Mouse (Mus musculus) CH12.LX (cell line): ENCODE measurements around the gene Hp.

ENCODE experiments used
- CHD1 ChIP-seq: IDR thresholded peaks from 2 replicates; pipeline ENCODE4 v1.6.1; 2012; ENCODE audit warnings: low read depth, low read length, improper control_type of control experiment, inconsistent platforms
- CHD2 ChIP-seq: IDR thresholded peaks from 2 replicates; pipeline ENCODE4 v1.6.1; 2011; ENCODE audit warnings: low read length, improper control_type of control experiment
- CTCF ChIP-seq, 2 experiments: IDR thresholded peaks in 1 of 2; conservative IDR thresholded peaks in 1 of 2; 2 replicates each; pipeline ENCODE4 v1.5.1; 2011 to 2012; ENCODE audit warnings: low read depth in 2 of 2, low read length in 2 of 2, improper control_type of control experiment in 1 of 2, inconsistent platforms in 1 of 2, mild to moderate bottlenecking in 1 of 2, moderate library complexity in 1 of 2
- E2F4 ChIP-seq: IDR thresholded peaks from 2 replicates; pipeline ENCODE4 v1.6.1; 2011; ENCODE audit warnings: low read depth, low read length, improper control_type of control experiment; ENCODE audit not compliant: insufficient replicate concordance
- ELF1 ChIP-seq: IDR thresholded peaks from 2 replicates; pipeline ENCODE4 v1.6.1; 2014; ENCODE audit warnings: low read depth, mild to moderate bottlenecking, inconsistent platforms, low read length, improper control_type of control experiment
- EP300 ChIP-seq: IDR thresholded peaks from 2 replicates; pipeline ENCODE4 v1.6.1; 2011; ENCODE audit warnings: low read length, improper control_type of control experiment
- MAFK ChIP-seq: IDR thresholded peaks from 2 replicates; pipeline ENCODE4 v1.6.1; 2011; ENCODE audit warnings: low read length, improper control_type of control experiment; ENCODE audit not compliant: insufficient replicate concordance
- NRF1 ChIP-seq: IDR thresholded peaks from 2 replicates; pipeline ENCODE4 v1.6.1; 2014; ENCODE audit warnings: low read depth, mild to moderate bottlenecking, inconsistent platforms, low read length, improper control_type of control experiment, moderate library complexity
- PAX5 ChIP-seq: IDR thresholded peaks from 2 replicates; pipeline ENCODE4 v1.6.1; 2012; ENCODE audit warnings: low read length, inconsistent platforms, mixed read lengths
- POLR2A ChIP-seq: IDR thresholded peaks from 2 replicates; pipeline ENCODE4 v1.6.1; 2011; ENCODE audit warnings: low read depth, mild to moderate bottlenecking, improper control_type of control experiment, low read length
- TCF12 ChIP-seq: IDR thresholded peaks from 2 replicates; pipeline ENCODE4 v1.6.1; 2014; ENCODE audit warnings: low read depth, mild to moderate bottlenecking, inconsistent platforms, low read length, improper control_type of control experiment

- no peak for TF ChIP-seq ELF1
- TF ChIP-seq E2F4, result no peak
- no peak for TF ChIP-seq POLR2A
- no peak for TF ChIP-seq CTCF (conservative IDR thresholded peaks at IDR 0.05 in 1 of 2, IDR thresholded peaks at IDR 0.05 in 1 of 2; ENCODE audit: low read depth in 2 of 2, low read length in 2 of 2)
- TF ChIP-seq CHD2, result no peak
- TF ChIP-seq MAFK, result no peak
- TF ChIP-seq EP300, result no peak
- TF ChIP-seq NRF1, result no peak
- TF ChIP-seq CHD1, result no peak
- no peak for TF ChIP-seq PAX5
- TF ChIP-seq TCF12, result no peak
Measured at GRCm38 (mm10) chr8:109564766-109565165, 14.2 kb downstream of the Hp start.
